Mouse (Mus musculus): ENCODE data around the gene Nrsn2.
"Not testable (repeated sequence)": the region's sequence is repeated elsewhere in the genome, so short reads cannot be mapped to it uniquely, and the experiment has no call there.

The Nrsn2 gene

DNA sequence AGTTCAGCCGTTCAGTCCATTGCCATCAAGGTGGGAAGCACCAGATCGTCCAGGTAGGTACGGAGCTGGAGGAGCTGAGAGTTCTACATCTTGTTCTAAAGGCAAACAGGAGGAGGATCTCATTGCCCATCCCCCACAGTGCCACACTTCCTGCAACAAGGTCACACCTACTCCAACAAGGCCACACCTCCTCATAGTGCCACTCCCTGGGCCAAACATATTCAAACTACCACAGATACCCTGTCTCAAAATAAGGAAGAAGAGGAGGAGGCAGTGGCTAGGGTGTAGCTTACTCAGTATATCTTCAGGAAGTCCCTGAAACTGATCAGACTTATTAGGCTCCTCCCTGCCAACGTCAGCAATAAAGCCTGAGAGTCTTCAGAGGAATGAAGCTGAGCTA lies 7.8 kb upstream of the Nrsn2 start:
- no peak for DNase-seq (ENCODE audit: low spot score in 2 of 2)

DNA sequence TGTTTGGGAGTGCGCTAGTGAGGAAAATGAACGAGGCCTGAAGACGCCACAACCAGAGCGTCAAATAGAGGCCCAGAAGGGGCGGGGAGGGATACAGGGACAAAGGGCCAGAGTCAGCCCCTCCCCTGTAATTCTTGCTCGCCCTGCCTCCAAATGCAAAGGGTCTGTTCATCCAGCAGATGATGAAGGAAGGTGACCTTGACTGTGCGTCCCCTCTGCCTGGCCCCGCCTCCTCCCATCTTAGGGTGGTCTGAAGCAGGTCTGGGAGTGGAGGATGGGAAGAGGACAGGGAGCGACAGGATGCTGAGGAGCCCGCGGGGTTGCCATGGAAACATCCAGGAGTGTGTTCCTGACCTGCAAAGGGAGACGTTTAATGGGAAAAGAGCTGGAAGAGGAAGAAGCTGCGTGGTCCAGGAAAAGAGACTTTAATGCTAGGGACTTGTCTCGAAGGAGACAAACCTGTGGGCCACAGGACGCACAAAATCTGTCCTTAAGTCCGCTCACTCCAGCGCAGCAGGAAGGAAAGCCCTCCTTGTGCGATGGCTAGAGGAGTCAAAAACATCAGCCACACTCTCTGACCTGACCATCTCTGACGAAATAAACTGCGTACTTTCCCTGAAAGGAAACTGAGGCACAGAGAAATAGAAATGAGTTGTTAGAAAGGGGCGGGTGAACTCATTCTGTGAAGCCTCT lies 640 bp downstream of the Nrsn2 start:
- peak in 1 of 2 experiments; percentile 60 for DNase-seq (ENCODE audit: low spot score in 2 of 2)

DNA sequence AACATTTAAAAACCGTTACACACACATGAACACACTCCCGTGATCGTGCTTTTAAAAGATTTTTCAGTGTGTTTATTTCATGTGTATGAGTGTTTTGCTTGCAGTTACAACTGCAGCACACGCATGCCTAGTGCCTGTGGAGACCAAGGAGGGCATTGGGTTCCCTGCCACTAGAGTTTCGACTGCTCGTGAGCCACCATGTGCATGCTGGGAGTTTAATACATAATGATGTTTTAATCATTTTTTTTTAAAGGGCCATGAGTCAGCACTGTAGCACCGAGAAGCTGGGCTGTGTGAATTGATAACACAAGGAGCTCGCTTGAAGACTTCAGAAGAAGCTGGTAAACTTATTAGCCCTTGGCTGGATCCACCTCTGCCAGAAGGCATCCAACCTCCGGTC lies 2.9 kb downstream of the Nrsn2 start:
- DNase-seq (ENCODE audit: low spot score in 2 of 2) = no peak

DNA sequence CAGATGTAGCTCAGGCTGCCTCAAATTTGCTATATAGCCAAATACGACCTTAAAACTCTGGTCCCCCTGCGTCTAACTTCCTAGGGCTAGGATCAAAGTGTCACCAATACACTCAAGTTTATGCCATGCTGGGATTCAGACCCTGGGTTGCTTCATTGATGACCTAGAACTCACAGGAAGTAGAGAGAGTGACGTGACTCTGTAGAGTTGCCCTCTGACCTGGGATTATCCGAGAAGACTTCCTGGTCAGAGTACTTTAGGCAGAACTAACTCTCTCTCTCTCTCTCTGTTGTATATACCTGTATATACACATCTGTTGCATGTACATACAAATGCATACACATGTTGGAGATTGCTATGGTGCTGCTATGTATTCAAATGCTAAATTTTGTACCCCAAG lies 3.8 kb downstream of the Nrsn2 start:
- no peak for DNase-seq (ENCODE audit: low spot score in 2 of 2)

DNA sequence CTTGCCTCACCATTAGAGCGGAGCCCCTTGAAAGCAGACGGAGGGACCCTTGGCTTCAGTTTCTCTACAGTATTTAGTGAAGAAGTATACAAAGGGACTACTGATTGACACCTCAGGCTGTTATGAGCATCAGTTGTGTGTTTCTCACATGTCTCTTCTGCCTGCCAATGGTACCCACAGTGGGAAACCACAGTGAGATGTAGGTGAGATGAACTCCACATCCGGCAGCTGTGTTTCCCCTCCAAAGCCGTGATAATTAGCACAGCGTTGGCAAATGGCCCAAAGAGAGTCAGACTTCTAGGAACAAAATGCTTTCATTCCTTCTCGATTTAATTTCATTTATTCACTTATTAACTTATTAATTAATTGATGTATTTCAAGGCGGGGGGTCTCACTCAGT lies 4.3 kb downstream of the Nrsn2 start:
- no peak for DNase-seq (ENCODE audit: low spot score in 2 of 2)

DNA sequence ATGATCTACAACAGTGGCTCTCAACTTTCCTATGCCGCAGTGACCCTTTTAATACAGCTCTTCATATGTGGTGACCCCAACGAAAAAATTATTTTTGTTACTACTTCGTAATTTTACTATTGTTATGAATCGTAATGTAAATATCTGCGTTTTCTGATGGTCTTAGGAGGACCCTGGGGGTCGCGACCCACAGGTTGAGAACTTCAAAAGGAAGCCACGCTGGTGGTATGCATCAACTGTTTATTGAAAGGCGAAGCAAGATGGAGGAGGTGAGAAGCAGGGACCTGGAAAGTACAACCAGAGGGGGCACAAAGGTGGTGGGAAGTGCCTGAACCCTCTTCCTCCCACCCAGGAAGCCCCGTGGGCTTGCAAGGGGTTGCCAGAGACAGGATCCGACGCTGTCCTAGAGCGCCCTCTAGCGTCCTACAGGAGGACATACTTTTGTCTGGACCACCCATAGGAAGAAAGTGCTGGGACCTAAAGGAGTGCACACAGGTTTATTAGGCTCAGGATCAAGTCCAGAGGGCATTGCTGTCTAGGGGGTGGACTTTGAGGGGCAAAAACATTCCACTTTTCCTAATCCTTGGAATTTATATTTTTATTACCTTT lies 7.8 kb downstream of the Nrsn2 start:
- DNase-seq (ENCODE audit: low spot score in 2 of 2) = peak in 1 of 2 experiments; percentile 59

DNA sequence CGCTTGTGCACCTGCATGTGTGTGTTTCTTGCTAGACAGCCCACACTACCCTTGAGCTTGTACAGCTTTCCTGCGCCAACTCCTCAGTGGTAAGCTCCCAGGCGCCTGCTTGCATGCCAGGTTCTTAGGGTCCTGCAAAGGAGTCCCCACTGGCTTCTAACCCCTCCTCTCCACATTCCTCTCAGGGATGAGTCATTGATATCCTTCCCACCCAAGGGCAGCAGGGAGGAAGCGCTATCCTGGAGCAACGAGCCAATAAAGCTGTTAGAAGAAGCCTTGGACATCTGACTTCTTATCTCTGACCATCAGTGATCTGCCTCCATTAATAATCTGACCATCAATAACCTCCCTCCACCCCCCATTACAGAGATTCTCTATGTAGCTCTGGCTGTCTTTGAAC lies 8.5 kb downstream of the Nrsn2 start:
- no peak for DNase-seq (ENCODE audit: low spot score in 2 of 2)

DNA sequence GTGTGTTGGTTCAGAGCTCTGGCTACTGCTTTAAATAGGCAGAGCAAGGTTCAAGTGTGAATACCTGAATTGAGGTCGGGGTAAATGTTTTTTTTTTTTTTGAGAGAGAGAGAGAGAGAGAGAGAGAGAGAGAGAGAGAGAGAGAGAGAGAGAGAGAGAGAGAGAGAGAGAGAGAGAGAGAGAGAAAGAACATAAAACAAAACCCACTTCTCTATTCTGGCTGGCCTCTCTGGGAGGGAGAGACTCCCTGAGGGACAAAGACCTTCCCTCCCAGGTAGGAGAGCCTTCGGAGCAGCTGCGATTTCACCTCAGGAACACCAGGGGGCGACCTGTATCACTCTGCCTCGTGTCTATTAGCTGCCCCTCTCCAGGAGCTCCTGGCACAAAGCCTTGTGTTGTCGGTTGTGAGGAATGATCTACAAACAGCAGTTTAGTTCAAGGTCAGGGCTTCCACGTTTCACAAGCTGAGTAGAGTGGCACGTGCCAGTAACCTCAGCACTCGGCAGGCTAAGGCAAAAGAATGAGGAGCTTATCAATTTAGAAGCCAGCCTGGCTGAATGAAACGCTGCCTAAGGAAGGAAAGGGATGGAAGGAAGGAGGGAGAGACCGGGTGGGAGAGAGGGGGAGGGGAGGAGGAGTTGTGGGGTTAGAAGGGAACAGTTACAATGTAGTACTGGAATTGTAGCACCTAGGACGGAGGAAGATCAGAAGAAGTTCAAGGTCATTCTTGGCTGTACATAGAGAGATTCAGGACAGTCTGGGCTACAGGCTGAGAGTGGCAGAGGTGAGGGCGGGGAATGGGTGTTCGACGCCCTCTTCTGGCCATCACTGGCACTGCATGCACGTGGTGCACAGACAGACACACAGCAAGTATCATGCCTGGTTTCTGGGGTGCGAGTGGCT lies 12.9 kb downstream of the Nrsn2 start:
- peak; percentile 69 to 71 for DNase-seq (ENCODE audit: low spot score in 2 of 2)

DNA sequence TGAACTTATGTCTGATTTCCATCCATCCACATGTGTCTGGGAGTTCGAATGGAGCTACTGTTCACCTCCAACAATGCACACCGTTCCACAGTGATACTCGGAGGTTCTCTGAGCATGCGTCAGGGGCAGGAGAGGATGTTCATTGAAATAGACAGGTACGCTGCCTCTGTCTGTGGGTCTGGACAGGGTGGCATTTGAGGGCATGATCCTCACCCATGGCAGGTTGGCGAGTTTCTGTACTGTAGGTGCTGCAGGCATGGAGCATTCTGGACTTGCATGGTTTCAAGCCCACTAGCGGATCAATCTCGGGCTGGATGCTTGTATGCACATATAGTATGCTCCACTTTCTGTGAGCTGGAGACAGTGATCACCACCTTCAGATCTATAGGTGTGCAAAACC lies 15.2 kb downstream of the Nrsn2 start:
- DNase-seq (ENCODE audit: low spot score in 2 of 2) = no peak

DNA sequence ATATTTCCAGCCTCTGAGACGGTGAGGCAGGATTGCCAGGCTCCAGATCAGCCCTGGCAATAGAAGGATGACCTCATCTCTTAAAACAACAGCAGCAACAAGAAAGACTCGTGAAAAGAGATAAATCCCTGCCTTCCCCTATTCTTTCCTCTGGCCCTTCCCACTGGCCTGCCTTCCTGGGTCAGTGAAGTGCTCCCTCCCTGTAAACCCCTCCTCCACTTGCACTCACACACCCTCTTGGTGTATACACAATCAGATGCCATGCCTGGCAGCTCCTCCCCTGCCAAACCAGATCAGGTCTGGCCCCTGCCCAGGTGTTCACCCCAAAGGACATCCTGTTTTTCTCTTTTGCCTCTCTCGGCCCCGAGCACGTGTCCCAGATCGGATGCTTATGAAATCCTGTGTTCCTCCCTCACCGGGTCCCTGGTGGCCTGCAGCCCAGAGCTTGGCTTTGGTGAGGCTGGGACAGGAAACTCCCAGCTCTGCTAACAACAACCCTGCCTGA lies 16.1 kb downstream of the Nrsn2 start:
- no peak for DNase-seq (ENCODE audit: low spot score in 2 of 2)

DNA sequence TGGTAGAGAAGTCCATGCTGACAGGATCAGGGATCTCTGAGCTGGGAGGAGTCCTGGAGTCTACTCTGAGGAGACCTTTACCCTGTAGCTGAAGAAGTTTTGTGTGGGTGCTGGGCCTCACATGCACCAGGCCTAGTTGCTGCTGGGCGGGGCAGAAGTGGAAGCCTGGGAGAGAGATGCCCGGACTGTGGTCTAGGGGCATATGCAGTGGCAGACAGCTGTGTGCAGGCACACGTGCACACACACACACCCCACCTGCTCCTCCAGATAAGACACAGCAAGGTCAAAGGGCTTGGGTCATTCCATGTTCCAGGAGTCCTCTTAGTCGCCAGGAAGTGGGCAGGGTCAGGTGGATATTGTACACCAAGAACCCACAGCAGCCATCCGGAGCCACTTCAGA lies 16.8 kb downstream of the Nrsn2 start:
- DNase-seq (ENCODE audit: low spot score in 2 of 2) = no peak

DNA sequence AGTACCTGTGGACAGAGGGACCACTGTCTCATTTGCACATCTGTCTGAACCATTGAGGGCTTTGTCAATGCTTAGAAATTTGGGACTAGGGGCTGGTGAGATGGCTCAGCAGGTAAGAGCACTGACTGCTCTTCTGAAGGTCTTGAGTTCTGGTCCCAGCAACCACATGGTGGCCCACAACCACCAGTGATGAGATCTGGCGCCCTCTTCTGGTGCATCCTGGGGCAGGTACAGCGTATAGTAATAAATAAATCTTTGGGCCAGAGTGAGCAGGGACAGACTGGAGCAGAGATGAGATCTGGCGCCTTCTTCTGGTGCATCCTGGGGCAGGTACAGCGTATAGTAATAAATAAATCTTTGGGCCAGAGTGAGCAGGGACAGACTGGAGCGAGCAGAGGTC lies 17.5 kb downstream of the Nrsn2 start:
- DNase-seq (ENCODE audit: low spot score in 2 of 2) = not testable (repeated sequence)

DNA sequence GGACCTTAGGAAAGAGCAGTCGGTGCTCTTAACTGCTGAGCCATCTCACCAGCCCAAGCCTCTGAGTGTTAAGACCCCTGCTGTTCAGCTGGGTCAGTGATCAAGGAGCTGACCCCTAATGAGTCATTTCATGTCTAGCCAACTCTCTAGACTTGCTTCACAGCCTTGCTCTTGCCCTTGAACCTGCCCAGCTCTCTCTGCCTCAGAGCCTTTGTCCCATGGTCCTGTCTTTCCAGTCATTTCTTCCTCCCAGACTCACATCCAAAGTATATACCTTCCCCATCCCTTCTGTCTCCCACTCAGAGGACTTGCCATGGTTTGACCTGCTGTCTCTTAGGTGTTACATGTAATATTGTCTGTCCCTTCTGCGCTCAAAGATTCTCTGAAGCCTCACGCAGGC lies 19.2 kb downstream of the Nrsn2 start:
- no peak for DNase-seq (ENCODE audit: low spot score in 2 of 2)

DNA sequence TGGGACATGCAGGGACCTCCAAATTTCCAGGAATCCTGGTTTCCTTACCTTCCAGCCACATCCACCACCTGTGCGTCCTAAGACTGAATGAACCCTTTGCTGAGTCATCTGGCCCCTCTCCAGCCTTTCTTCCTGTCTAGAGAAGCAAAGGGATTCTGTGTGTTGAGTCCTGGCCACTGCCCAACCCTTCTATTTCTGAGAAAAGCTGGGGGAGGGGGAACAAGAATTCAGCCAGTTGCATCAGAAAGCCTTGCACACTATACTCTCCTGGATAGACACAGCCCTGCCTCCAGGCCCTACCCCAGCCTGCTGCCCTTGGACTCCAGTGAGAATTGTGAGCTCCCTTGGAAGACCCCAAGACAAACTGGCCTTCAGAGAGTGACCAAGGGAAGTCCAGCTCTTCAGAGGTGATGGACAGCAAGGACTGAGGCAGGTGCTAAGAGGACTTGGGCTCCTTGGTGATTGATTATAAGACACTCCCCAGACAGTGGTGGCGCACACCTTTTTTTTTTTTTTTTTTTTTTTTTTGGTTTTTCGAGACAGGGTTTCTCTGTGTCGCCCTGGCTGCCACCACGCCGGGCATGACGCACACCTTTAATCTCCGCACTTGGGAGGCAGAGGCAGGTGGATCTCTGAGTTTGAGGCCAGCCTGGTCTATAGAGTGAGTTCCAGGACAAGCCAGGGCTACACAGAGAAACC lies 26.4 kb downstream of the Nrsn2 start:
- no peak for DNase-seq (ENCODE audit: low spot score in 2 of 2)

DNA sequence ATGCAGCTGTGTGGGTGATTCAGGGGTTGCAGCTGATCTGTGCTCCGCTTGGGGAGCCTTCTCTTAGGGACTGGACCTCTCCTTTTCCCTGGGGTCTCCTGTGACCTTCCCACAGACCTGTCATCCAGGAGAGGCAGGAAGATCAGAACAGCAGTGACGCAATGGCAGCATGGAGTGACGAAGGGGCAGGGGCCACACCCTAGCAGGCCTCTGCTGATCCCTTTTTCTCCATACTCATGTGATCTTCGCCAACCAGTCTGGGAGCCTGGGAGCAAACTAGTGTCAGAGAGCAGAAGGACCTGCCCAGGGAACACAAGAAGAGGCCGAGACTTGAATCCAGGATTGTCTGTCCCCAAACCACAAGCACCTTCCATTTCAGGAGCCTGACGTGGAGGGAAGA lies 27.2 kb downstream of the Nrsn2 start:
- no peak for DNase-seq (ENCODE audit: low spot score in 2 of 2)

DNA sequence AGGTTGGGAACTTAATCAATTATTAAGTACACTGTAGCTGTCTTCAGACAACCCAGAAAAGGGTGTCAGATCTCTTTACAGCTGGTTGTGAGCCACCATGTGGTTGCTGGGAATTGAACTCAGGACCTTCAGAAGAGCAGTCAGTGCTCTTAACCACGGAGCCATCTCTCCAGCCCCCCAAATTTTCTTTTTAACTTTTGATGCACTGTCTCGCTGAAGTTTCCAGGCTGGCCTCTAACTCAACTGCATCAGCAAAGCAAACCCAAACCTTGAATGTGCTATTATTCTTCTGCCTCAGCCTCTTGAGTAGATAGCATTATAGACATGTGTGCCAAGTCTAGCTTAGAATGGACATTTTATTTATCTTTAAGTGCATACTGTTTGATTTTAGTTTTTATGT lies 28.7 kb downstream of the Nrsn2 start:
- no peak for DNase-seq (ENCODE audit: low spot score in 2 of 2)

DNA sequence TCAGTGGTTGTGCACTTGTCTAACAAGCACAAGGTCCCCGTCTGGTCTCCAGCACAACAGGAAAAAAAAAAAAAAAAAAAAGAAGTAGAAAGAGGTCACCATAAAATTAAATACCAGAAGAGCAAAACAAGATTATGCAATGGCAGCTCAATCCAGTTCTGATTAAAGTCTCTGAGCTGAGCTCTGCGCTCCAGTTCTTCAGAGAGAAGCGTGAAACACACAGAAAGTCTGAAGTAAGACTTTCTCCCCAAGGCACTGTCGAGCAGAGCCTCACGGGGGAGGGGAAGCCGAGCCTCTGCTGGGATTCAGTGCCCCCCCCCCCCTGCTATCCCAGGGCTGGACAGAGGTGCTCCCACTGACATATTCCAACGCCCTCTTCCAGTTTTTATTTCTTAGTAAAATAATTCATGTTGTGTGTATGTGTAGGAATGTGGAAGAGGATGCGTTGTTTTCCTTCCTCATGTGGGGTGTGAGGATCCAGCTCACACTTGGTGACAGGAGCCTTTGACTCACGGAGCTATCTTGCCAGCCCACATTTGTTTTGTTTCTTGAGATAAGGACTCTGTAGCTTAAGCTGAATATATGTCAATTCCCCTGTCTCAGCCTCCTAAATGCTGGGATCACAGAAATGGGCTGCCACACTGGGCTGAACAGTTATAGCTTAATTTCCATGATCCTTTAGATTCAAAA lies 29.5 kb downstream of the Nrsn2 start:
- DNase-seq (ENCODE audit: low spot score in 2 of 2) = no peak

DNA sequence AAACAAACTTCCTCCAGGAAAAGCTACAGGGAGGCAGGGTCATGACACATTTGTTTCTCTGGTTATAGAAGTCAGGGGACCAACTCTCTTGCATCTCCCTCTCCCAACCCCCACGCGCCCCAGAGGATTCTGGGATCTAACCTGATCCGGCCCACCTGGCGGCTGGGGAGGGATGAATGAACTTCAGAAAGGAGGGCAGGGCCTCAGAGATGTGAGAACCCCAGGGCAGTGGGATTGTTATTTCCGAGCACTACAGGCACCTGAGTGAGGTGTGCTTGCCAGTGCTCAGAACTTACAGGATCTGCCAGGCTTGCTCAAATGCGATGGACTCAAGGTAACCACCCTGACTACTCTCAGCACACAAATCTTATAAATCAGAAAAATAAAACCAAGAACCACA lies 31.0 kb downstream of the Nrsn2 start:
- no peak for DNase-seq (ENCODE audit: low spot score in 2 of 2)

DNA sequence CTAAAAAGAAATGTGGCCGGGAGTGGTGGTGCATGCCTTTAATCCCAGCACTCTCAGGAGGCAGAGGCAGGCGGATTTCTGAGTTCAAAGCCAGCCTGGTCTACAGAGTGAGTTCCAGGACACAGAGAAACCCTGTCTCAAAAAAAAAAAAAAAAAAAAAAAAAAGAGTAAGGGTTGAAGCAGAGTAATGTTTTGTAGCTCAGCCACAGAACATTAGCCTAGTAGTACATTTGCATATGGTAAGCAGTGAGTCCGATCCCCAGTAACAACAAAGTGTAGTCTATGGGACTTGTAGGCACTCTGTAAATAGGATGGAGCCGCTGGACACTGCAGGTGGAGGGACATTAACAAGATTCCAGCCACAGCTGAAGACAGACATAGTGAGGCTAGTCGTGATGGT lies 31.5 kb downstream of the Nrsn2 start:
- no peak for DNase-seq (ENCODE audit: low spot score in 2 of 2)

DNA sequence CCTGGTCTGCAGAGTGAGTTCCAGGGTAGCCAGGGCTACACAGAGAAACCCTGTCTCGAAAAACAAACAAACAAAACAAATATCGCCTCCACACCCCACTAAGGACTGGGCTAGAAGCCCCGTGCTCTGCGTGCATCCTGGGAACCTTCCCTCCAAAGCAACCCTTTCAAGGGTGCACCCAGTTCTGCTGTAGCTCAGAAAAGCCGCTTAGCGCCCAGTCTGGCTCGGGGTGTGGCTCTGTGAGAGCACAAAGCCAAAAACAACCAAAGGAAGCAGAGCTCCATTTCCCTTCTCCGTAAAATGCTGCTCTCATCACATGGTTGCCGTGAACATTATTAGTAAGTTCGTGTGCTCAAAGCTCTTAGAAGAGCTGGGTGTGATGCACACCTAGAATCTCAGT lies 32.1 kb downstream of the Nrsn2 start:
- no peak for DNase-seq (ENCODE audit: low spot score in 2 of 2)

All from cerebellum, postnatal 4 days (tissue).